Mouse (Mus musculus): ENCODE results near the gene Rps6kb1. TPM values are rescaled to one million over a fixed set of nuclear protein-coding genes. Genes with fewer than 3 reads are reported as not detected.
"Not testable (repeated sequence)": the region's sequence is repeated elsewhere in the genome, so short reads cannot be mapped to it uniquely, and the experiment has no call there.

Gene Rps6kb1
- total RNA-seq, 2 experiments from 2014 or later: 45.2 to 46.3 TPM

- peak; percentile 15 to 17 for DNase-seq (ENCODE audit: low spot score in 2 of 2)
Observed at GRCm38 (mm10) chr11:86543960-86544638, 506 bp downstream of the Rps6kb1 start.

- DNase-seq (ENCODE audit: low spot score in 2 of 2): no peak
Observed at GRCm38 (mm10) chr11:86542851-86543250, 1.8 kb downstream of the Rps6kb1 start.

GRCm38 (mm10) chr11:86540476-86540845 is 4.1 kb downstream of the Rps6kb1 start:
- DNase-seq (ENCODE audit: low spot score in 2 of 2): no peak

GRCm38 (mm10) chr11:86539716-86540475 is 4.7 kb downstream of the Rps6kb1 start:
- DNase-seq (ENCODE audit: low spot score in 2 of 2): no peak

- DNase-seq (ENCODE audit: low spot score in 2 of 2): no peak
Observed at GRCm38 (mm10) chr11:86538786-86539185, 5.8 kb downstream of the Rps6kb1 start.

- no peak for DNase-seq (ENCODE audit: low spot score in 2 of 2)
Observed at GRCm38 (mm10) chr11:86534201-86534910, 10.2 kb downstream of the Rps6kb1 start.

GRCm38 (mm10) chr11:86533302-86533701 is 11.3 kb downstream of the Rps6kb1 start:
- DNase-seq (ENCODE audit: low spot score in 2 of 2): not testable (repeated sequence)

- DNase-seq (ENCODE audit: low spot score in 2 of 2): no peak
Observed at GRCm38 (mm10) chr11:86532834-86533233, 11.8 kb downstream of the Rps6kb1 start.

- DNase-seq (ENCODE audit: low spot score in 2 of 2): no peak
Observed at GRCm38 (mm10) chr11:86527528-86527927, 17.1 kb downstream of the Rps6kb1 start.

- DNase-seq (ENCODE audit: low spot score in 2 of 2): no peak
Observed at GRCm38 (mm10) chr11:86519751-86520150, 24.9 kb downstream of the Rps6kb1 start.

GRCm38 (mm10) chr11:86517229-86517628 is 27.4 kb downstream of the Rps6kb1 start:
- DNase-seq (ENCODE audit: low spot score in 2 of 2): no peak

GRCm38 (mm10) chr11:86516620-86517019 is 28.0 kb downstream of the Rps6kb1 start:
- DNase-seq (ENCODE audit: low spot score in 2 of 2): no peak

GRCm38 (mm10) chr11:86507991-86508390 is 36.6 kb downstream of the Rps6kb1 start:
- no peak for DNase-seq (ENCODE audit: low spot score in 2 of 2)

- no peak for DNase-seq (ENCODE audit: low spot score in 2 of 2)
Observed at GRCm38 (mm10) chr11:86507334-86507733, 37.3 kb downstream of the Rps6kb1 start.

- DNase-seq (ENCODE audit: low spot score in 2 of 2): no peak
Observed at GRCm38 (mm10) chr11:86503121-86503520, 41.5 kb downstream of the Rps6kb1 start.

GRCm38 (mm10) chr11:86500795-86501194 is 43.8 kb downstream of the Rps6kb1 start:
- no peak for DNase-seq (ENCODE audit: low spot score in 2 of 2)

GRCm38 (mm10) chr11:86497908-86498307 is 46.7 kb downstream of the Rps6kb1 start:
- DNase-seq (ENCODE audit: low spot score in 2 of 2): no peak

GRCm38 (mm10) chr11:86497356-86497755 is 47.2 kb downstream of the Rps6kb1 start:
- no peak for DNase-seq (ENCODE audit: low spot score in 2 of 2)

- DNase-seq (ENCODE audit: low spot score in 2 of 2): no peak
Observed at GRCm38 (mm10) chr11:86490782-86491181, 53.8 kb downstream of the Rps6kb1 start.

GRCm38 (mm10) chr11:86484910-86485510 is 59.6 kb downstream of the Rps6kb1 start:
- peak; percentile 50 to 66 for DNase-seq (ENCODE audit: low spot score in 2 of 2)

GRCm38 (mm10) chr11:86484101-86484868 is 60.3 kb downstream of the Rps6kb1 start, which contains the start of gene Rnft1:
Gene Rnft1, plus strand, starts transcription at chr11:86484657.
- DNase-seq (ENCODE audit: low spot score in 2 of 2): peak; percentile 93 to 98

All from layer of hippocampus, postnatal 14 days (tissue).